Mouse (Mus musculus) cerebellum, adult 2 months (tissue): ENCODE measurements around the gene Olfr547.

Experiments
- CTCF ChIP-seq: fragments of 200-500 bp; IDR thresholded peaks from 2 replicates; pipeline ENCODE4 v1.5.1; 2011; ENCODE audit warnings: low read depth, mild to moderate bottlenecking, control low read depth, low read length, moderate library complexity, borderline replicate concordance; ENCODE audit not compliant: insufficient read depth
- POLR2A ChIP-seq: fragments of 200-500 bp; IDR thresholded peaks from 2 replicates; pipeline ENCODE4 v1.6.1; 2011; ENCODE audit warnings: low read length, control low read depth, borderline replicate concordance; ENCODE audit not compliant: insufficient read depth

GRCm38 (mm10) chr7:102512814-102513435, 21.6 kb upstream of the Olfr547 start:
- TF ChIP-seq CTCF: peak; percentile 81
- TF ChIP-seq POLR2A: no peak
